Mouse (Mus musculus) MEL (cell line): ENCODE data around the gene Actn1. TPM values are rescaled to one million over a fixed set of nuclear protein-coding genes. Genes with fewer than 3 reads are reported as not detected.
"Not testable (repeated sequence)": the region's sequence is repeated elsewhere in the genome, so short reads cannot be mapped to it uniquely, and the experiment has no call there.

ENCODE experiments used
- DNase-seq: peaks from one replicate; pipeline ENCODE4 v3.0.0; 2011; ENCODE audit warnings: low read depth, low spot score
- H3K27ac ChIP-seq: 2 replicates; pipeline ENCODE4 v1.5.1; 2012; ENCODE audit warnings: low read depth, mild to moderate bottlenecking, control low read depth, low read length, moderate library complexity; ENCODE audit not compliant: control insufficient read depth
- H3K27me3 ChIP-seq, 2 experiments: fragments of 150-350 bp in 1 of 2; sonication (generic) in 1 of 2; 2 replicates each; pipeline ENCODE4 v1.6.1; 2012; ENCODE audit warnings: low read length in 2 of 2, mild to moderate bottlenecking in 2 of 2, improper control_type of control experiment in 1 of 2, moderate library complexity in 1 of 2; ENCODE audit not compliant: insufficient read depth in 2 of 2, control insufficient read depth in 1 of 2
- H3K36me3 ChIP-seq, 2 experiments: 2 replicates each; pipeline ENCODE4 v1.6.1; 2012 to 2014; ENCODE audit warnings: low read length in 2 of 2, improper control_type of control experiment in 1 of 2, inconsistent platforms in 1 of 2, mild to moderate bottlenecking in 1 of 2; ENCODE audit not compliant: insufficient read depth in 2 of 2, control insufficient read depth in 1 of 2
- H3K4me1 ChIP-seq, 2 experiments: fragments of 150-350 bp in 1 of 2; sonication (generic) in 1 of 2; 2 replicates each; pipeline ENCODE4 v1.6.1; 2012; ENCODE audit warnings: low read length in 2 of 2, improper control_type of control experiment in 1 of 2, mild to moderate bottlenecking in 1 of 2; ENCODE audit not compliant: insufficient read depth in 2 of 2, control insufficient read depth in 1 of 2
- H3K4me3 ChIP-seq, 2 experiments: fragments of 150-350 bp in 1 of 2; sonication (generic) in 1 of 2; 2 replicates each; pipeline ENCODE4 v1.5.1; 2012; ENCODE audit warnings: low read depth in 2 of 2, low read length in 2 of 2, mild to moderate bottlenecking in 2 of 2, moderate library complexity in 2 of 2, control low read depth in 1 of 2, improper control_type of control experiment in 1 of 2; ENCODE audit not compliant: control insufficient read depth in 1 of 2, insufficient read depth in 1 of 2
- H3K79me2 ChIP-seq: 2 replicates; pipeline ENCODE4 v1.6.1; 2012; ENCODE audit warnings: mild to moderate bottlenecking, low read length, moderate library complexity; ENCODE audit not compliant: control insufficient read depth, poor library complexity, insufficient read depth
- H3K9ac ChIP-seq: 2 replicates; pipeline ENCODE4 v1.6.1; 2012; ENCODE audit warnings: low read depth, mild to moderate bottlenecking, control low read depth, low read length, moderate library complexity; ENCODE audit not compliant: control insufficient read depth, poor library complexity, severe bottlenecking
- H3K9me3 ChIP-seq: fragments of 150-350 bp; sonication (generic); replicated peaks from 2 replicates; pipeline ENCODE4 v1.6.1; 2012; ENCODE audit warnings: mild to moderate bottlenecking, low read length, improper control_type of control experiment, moderate library complexity; ENCODE audit not compliant: insufficient read depth
- BHLHE40 ChIP-seq: IDR thresholded peaks from 2 replicates; pipeline ENCODE4 v1.6.1; 2012; ENCODE audit warnings: low read depth, mild to moderate bottlenecking, inconsistent platforms, low read length, improper control_type of control experiment, borderline replicate concordance
- ELF1 ChIP-seq: IDR thresholded peaks from 2 replicates; pipeline ENCODE4 v1.6.1; 2014; ENCODE audit warnings: low read depth, mild to moderate bottlenecking, inconsistent platforms, low read length, improper control_type of control experiment, moderate library complexity
- EP300 ChIP-seq, 2 experiments: IDR thresholded peaks; 2 replicates each; pipeline ENCODE4 v1.6.1; 2011; ENCODE audit warnings: improper control_type of control experiment in 2 of 2, low read length in 2 of 2, low read depth in 1 of 2, mild to moderate bottlenecking in 1 of 2
- ETS1 ChIP-seq: IDR thresholded peaks from 2 replicates; pipeline ENCODE4 v1.6.1; 2012; ENCODE audit warnings: low read depth, mild to moderate bottlenecking, inconsistent platforms, low read length, improper control_type of control experiment, moderate library complexity
- GATA1 ChIP-seq: IDR thresholded peaks from 2 replicates; pipeline ENCODE4 v1.6.1; 2011; ENCODE audit warnings: low read depth, low read length, improper control_type of control experiment
- KAT2A ChIP-seq: conservative IDR thresholded peaks from 2 replicates; pipeline ENCODE4 v1.6.1; 2012; ENCODE audit warnings: low read depth, low read length, improper control_type of control experiment, inconsistent platforms
- MAFK ChIP-seq: IDR thresholded peaks from 2 replicates; pipeline ENCODE4 v1.6.1; 2011; ENCODE audit warnings: low read depth, mild to moderate bottlenecking, low read length, improper control_type of control experiment, borderline replicate concordance
- MYB ChIP-seq: IDR thresholded peaks from 2 replicates; pipeline ENCODE4 v1.6.1; 2011; ENCODE audit warnings: mild to moderate bottlenecking, low read depth, low read length, improper control_type of control experiment
- RAD21 ChIP-seq: IDR thresholded peaks from 2 replicates; pipeline ENCODE4 v1.6.1; 2011; ENCODE audit warnings: mild to moderate bottlenecking, low read depth, low read length, improper control_type of control experiment
- RCOR1 ChIP-seq: IDR thresholded peaks from 2 replicates; pipeline ENCODE4 v1.6.1; 2012; ENCODE audit warnings: low read depth, mild to moderate bottlenecking, inconsistent platforms, low read length, improper control_type of control experiment
- SMC3 ChIP-seq: IDR thresholded peaks from 2 replicates; pipeline ENCODE4 v1.6.1; 2011; ENCODE audit warnings: low read depth, low read length, improper control_type of control experiment
- TCF12 ChIP-seq: IDR thresholded peaks from 2 replicates; pipeline ENCODE4 v1.6.1; 2014; ENCODE audit warnings: low read depth, mild to moderate bottlenecking, inconsistent platforms, low read length, improper control_type of control experiment, moderate library complexity
- USF1 ChIP-seq: IDR thresholded peaks from 2 replicates; pipeline ENCODE4 v1.6.1; 2014; ENCODE audit warnings: low read depth, mild to moderate bottlenecking, inconsistent platforms, low read length, improper control_type of control experiment, moderate library complexity
- USF2 ChIP-seq, 2 experiments: IDR thresholded peaks; 2 replicates each; pipeline ENCODE4 v1.6.1; 2011 to 2012; ENCODE audit warnings: improper control_type of control experiment in 2 of 2, low read length in 2 of 2, borderline replicate concordance in 1 of 2, inconsistent platforms in 1 of 2, low read depth in 1 of 2, mild to moderate bottlenecking in 1 of 2; ENCODE audit not compliant: insufficient read depth in 1 of 2
- ZNF384 ChIP-seq: IDR thresholded peaks from 2 replicates; pipeline ENCODE4 v1.6.1; 2012; ENCODE audit warnings: low read depth, mild to moderate bottlenecking, inconsistent platforms, low read length, improper control_type of control experiment
- polyA plus RNA-seq, 2 experiments: library from polyadenylated mRNA; stranded (reverse) in 1 of 2; unstranded in 1 of 2; fragments of >175 nt in 1 of 2; fragments of >200 nt in 1 of 2; gene quantifications; 2 replicates each; pipeline versions ENCODE4 v1.2.1 to v1.2.4; 2012; ENCODE audit warnings: low replicate concordance in 2 of 2, low read depth in 1 of 2; ENCODE audit not compliant: insufficient read length in 2 of 2, insufficient read depth in 1 of 2, missing spikeins in 1 of 2
- total RNA-seq: library from RNA; depleted of rRNA; stranded (reverse); fragments of 300-350 nt; gene quantifications from 2 replicates; pipeline ENCODE4 v1.2.3, GENCODE M21; 2012

Gene Actn1
- total and polyA plus RNA-seq, 3 experiments, result 7.8 to 27.0 TPM; not detected in 1

DNA sequence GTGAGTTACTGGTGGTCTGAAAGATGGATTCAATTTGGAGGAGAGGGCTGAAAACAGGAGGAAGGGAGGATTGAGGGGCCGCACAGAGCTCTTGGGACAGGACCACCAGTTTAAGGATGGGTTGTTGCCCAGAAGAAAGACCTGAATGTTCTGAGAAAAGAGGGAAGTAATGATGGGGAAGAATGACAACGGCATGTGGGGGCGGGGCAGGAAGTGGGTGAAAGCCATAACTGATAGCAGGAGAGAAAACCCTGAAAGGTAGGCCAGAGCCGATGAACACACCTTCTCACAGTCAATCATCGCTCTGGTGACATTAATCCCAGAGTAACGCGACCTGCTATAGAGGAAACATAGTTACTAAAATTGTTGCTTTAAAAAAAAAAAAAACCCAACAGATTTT, 4.2 kb upstream of the Actn1 start:
- not testable (repeated sequence) for H3K9ac ChIP-seq, H3K27me3 ChIP-seq, H3K27ac ChIP-seq, H3K4me3 ChIP-seq, H3K79me2 ChIP-seq, H3K36me3 ChIP-seq, H3K4me1 ChIP-seq, H3K9me3 ChIP-seq
- DNase-seq, result peak; percentile 61
- 0 out of 2 replicates have a peak, but pooled peaks have one; percentile 14 for TF ChIP-seq ETS1
- TF ChIP-seq RCOR1, result peak; percentile 55
- peak; percentile 45; the same call in 1 of the 2 replicates for TF ChIP-seq ELF1
- TF ChIP-seq GATA1, result peak; percentile 51
- 0 out of 2 replicates have a peak, but pooled peaks have one; percentile 11 for TF ChIP-seq TCF12
- TF ChIP-seq MYB, result 0 out of 2 replicates have a peak, but pooled peaks have one; percentile 21
- TF ChIP-seq EP300 (IDR thresholded peaks at IDR 0.05; ENCODE audit: low read depth in 1 of 2, low read length in 2 of 2), result peak; percentile 18 to 53; a peak in 2 of 4 replicates

DNA sequence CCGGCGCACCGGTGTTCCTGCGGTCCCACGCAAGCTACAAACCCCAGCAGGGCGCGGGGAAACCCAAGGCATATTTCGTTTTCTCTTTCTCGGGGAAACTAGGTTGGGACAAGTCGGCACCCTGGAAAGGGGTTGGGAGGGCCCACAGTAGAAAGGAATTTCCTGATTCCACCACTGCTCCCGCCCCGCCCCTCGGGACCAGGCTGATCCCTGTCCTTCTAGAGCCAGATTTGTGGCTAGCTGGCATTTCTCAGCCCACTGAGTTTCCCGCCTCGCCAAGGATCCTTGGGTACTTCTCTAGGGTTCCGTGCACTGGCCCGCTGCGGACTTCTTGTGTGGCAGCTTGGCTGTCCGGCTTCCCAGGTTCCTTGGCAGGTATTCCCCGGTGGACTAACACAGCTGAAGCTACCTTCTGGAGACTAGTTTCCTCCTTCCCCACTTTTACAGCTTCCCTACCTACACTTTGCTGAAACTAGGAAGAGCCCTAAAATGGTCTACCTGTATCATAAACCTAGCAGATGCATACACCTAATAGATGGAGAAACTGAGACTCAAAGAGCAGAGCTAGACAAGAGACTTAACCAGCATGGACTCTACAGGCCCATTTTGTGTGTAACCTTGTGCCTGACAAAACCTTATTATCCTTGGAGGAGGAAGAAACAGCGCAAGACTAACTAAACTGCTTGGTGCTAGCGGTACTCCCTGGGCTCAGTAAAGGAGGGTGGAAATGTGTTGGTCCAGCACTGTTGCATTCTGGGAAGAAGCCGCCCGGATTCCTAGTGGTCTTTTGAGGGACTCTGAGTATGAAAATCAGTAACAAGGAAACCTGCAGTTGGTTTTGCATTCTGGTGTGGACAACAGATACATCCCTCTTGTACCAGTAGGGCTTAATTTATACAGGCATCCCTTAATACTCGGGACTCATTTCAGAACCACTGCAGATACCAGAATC, 849 bp upstream of the Actn1 start:
- Histone ChIP-seq H3K36me3 (0 out of 4 replicates have a peak, but pooled peaks cover 0 to 2% of the 10 kb centered on the region in 2 experiments), H3K27me3 (no peaks in the 10 kb centered on the region), H3K79me2 (peaks cover 7% of the 10 kb centered on the region), H3K9me3 (no peaks in the 10 kb centered on the region), H3K27ac (peak overlapping the region; percentile 16; the same call in 1 of the 2 replicates), H3K9ac (peak overlapping the region; percentile 87), H3K4me1 (peaks cover 0 to 6% of the 10 kb centered on the region in 2 experiments; a peak in 1 of 4 replicates), H3K4me3 (peak overlapping the region; percentile 89 to 94)
- TF ChIP-seq RAD21, result no peak
- TF ChIP-seq ZNF384, result no peak
- no peak for TF ChIP-seq BHLHE40
- no peak for TF ChIP-seq KAT2A
- no peak for TF ChIP-seq USF2 (IDR thresholded peaks at IDR 0.05; ENCODE audit: borderline replicate concordance in 1 of 2, insufficient read depth in 1 of 2, low read depth in 1 of 2, low read length in 2 of 2)
- TF ChIP-seq MAFK, result no peak
- TF ChIP-seq SMC3, result no peak
- TF ChIP-seq ETS1, result no peak
- no peak for TF ChIP-seq USF1
- DNase-seq, result peak; percentile 14
